Mouse (Mus musculus): ENCODE results near the gene Npas2.
A peak's percentile ranks its signal among the peaks of the same experiment; 100 is the strongest.

The Npas2 gene

DNA sequence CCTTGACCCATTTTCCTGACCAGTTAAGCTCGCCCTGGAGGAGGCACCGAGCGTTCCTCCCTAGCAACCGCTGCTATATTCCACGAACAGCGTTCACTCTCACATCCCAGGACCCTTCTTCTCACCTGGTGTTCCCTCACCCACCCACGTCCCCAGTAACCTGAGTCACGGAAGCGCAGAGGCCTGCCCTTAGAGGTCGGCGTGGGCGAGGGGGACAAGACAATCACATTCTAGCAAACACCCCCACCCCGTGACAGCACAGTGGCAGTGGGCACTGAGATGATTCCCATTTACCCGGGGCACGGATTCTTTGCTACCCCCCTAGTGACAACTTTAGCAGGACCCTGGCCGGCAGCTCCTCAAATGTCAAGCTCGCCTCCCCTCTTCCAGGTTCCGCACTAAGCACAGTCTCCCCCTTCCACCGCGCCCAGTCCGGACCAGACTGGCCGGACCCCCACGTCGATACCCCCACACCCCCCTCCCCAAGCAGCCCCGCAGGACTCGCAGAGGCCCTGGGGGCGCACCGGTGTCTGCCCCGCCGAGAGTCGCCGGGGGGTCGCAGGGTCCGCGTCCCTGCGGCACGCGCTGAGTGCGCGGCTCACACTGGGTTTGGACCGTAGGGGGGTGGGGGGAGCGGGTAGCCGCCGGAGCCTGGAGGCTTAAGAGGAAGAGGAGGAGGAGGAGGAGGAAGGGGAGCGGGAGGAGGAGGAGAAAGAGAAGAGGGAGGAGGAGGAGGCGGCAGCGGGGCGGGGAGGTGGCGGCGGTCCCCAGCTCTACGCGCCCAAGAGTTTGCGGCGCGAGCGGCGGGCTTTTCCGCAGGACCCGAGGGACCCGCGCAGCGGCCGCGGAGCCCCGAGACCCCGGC lies at the start of gene Npas2:
TSS of gene Npas2 (plus strand) at position 735 of the 865 bp plus-strand sequence.
- DNase-seq, result peak; percentile 53

DNA sequence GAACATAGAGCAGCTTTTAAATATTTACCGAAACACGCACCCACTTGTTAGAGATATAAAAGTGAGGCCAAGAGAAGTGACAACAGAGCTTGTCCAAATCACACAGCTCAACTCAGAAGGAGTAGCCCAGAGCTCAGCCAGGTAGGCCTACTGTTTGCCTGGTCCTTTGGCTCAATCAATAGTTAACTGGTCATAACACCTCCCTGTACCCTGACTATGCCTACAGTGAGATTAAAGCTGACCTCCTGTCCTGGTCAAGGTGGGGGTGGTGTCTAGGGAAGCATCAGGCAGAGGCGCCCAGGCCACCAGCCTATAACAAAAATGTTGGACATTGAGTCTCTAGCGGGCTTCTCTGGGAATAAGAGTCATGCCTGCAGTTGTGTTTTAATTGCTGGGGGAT lies 36.8 kb upstream of the Npas2 start:
- DNase-seq, result no peak

DNA sequence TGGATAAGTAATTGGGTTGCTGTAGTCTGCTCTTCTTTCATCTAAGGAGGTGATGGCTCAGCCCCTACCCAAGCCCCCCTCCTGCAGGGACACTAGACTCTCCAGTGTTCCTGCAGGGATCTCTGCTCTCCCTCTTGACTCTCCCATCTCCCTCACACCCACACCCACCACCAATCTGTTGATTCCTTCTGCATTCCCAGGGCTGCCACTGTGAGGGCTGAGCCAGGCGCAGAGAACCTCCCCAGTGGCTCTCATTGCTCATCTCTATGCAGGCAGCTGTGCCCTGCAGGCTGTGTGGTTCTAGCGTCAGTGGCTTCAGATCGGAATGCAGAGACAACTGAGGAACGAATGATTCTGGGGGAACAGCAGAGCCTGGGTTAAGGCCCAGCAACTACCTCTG lies 33.4 kb upstream of the Npas2 start:
- DNase-seq, result no peak

DNA sequence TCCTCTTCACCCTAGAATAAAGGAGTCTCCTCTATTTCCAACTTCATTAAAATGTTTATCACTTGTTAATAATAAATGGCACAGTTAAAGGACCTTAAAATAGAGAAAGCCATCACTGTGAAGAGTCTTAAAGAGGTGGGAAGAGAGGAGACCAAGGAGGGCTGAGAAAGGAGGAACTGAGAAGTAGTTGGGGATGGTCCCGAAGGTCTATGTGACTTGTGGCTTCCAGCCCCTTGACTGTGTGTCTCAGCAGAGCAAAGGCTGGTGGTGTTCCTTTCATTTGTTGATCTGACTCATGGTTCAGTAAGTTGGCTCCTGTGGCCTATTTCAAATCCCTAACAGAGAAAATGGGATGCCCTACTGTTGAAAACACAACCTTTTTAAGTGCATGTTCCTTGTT lies 30.5 kb upstream of the Npas2 start:
- no peak for DNase-seq

DNA sequence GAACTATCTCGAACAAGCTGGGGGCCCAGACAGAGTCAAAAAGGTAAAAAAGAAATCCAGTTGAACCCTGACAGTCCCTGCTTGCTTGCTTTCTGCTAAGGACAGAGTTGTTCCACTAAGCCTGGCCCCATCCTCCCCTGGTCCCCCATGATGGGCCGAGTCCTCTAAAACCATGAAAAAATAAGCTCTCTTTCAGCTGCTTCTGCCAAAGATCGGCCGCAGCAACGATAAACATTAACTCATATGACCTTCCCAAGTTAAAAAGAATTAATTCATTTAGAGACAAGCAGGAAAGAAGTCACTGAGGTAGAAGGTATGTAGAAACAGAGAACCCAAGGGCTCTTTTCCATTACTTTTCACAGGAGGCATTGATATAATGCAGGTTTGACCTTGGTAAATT lies 16.8 kb upstream of the Npas2 start:
- DNase-seq, result no peak

DNA sequence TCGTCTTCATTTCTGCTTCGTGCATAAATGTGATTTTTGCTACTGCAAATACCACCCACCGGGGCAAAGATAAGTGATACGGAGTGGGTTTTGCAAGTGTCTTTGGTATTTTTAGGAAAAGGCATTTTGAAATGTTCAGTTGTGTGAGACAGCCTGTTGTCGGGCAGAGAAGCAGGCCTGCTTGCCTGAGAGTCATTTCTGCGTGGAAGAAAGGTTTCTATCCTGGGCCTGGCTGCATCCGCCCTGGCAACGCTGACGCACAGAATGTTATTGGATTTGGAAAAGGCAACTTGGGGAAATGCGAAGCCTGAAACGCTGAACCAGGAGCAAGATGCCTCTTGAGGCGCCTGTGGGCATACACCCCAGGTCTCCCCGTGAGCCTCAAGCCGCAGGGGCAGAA lies 16.3 kb upstream of the Npas2 start:
- DNase-seq, result no peak

DNA sequence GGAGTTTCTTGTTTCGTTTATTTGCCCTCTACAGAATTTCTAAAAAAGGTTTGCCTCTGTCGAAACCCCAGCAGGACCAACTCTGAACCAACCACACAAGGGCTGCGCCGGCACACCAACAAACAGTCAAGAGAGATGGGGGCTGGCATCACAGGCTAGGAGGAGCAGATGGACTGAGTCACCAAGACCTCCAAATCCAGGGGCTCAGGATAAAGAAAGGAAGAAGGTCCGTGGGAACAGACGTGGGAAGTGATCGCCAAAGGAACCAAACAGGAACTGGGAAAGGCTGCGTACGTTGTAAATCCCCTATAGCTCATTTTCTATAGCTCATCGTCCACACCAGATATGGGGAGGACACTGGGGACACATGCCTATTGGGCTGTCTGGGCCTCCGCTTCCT lies 13.7 kb upstream of the Npas2 start:
- DNase-seq, result no peak

DNA sequence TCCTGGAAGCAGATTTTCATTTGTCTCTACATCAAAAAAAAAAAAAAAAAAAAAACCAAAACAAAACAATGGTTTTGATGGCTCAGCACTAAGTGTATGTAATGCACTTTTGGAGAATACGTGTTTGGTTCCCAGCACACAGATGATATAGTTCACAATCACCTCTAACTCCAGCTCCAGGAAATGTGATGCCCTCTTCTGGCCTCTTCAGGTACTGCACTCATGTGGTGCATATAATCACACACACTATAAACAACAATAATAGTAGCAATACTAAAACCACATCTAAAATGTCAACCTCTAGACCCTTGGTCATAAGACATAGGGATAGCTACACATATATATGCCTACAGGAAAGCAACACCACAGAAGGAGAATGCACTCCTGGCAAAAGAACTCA lies 13.0 kb upstream of the Npas2 start:
- DNase-seq, result no peak

DNA sequence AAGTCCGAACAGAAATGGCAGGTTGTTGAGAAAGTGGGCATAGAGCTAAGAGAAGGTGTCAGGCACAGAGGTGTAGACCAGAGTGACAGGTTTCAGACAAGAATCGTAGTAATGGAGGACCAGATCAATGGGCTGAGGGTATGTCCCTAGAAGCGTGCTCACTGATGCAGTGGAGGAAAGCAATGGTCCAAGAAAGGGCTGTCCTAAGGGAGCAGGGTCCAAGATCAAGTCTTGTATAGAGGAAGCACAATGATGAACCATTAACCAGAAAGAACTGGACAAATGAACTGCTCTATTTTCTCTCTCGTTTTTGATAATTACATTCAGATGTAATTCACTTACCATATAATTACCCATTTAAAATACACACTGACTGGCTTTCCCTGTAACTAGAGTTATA lies 11.6 kb upstream of the Npas2 start:
- DNase-seq, result no peak

DNA sequence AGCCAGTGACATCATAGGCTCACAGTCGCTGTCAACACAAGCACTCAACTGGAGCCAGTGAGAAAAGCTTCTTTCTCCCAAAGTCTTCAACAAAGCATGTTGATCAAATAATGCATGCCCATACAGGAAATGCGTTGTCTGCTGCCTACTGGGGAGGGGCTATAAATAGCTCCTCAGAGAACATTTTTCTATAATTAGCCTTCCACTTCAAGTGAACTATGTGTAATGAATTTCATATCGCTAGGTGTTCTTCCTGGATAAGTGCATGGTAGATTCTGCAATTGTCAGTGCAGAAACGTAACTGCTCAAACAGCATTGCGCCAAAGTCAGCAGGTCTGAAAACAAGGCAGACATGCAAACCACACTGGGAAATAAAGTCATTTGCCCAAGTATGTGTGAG lies 7.7 kb upstream of the Npas2 start:
- DNase-seq, result no peak

DNA sequence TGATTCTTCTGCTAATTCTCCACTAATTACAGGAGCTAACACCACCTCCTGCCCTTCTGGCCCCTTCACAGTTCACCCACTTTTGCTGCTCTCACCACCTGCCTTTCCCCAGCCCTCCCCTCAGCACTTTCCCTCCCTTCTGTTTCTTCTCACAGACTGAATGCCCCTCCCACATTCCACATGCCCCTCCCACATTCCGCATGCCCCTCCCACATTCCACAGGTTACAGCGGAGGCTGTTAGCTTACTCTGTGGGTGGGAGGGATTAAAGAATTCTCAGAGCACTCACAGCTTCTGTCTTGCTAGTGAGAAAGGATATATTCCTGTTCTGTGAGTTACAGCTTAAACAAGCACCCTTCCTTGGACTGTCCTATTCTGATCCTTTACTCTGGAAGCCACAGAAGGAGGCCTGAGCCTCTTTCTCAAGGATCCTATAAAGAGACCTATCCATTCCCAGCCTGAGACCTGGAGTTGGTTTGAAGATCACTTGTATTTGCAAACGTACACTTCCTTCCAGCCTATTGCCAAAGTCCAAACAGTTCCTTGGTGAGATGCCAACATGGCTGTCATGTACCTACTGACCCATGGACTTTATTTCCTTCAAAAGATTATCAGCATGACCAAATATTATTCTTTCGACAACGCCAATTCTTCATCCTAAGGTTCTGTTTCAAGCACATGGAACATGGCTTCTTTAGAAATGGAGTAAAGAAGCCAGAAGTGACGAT lies 6.7 kb upstream of the Npas2 start:
- no peak for DNase-seq

DNA sequence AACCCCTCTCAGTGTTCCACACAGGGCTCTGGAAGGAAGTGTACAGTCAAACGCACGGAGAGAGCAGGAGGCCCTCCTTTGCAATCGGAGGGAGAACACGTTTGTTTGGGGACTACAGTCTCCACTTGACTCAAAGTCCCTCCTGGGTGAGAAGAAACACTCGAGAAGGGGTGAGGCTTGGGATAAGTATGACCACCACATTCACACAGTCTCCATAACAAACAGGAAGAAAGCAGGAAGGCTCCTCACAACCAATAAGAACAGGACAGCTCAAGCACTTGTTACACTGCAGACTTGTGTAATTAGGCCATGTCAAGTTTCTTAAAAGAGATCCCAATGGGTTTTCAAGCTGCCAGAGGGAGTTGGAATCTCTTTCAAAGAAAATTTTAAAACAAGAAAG lies 2.4 kb upstream of the Npas2 start:
- no peak for DNase-seq

DNA sequence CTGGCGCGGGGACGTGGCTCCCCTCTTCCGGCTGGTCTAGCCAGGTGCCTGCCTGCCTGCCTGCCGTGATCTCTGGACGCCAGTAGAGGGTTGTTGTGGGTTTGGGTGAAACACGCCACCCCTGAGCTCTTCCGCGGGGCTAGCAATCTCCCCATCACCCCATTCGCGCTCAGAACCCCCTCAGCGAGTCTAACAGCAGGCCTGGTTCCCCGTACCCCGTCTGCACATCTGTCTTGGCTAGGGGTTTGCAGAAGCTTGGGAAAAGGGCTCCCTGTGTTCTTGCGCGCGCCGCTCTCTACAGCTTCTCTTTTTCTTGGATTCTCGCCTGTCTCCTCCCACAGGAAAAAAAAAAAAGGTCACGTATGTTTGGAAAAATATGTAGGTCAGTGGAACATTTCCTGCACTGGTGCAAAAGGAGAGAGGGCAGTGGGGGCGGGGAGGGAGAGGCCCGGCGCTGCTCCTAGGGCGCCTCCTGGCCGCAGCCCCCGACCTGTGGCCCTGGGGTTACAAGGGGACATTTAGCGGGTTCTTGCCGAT lies 1.0 kb upstream of the Npas2 start:
- peak; percentile 81 for DNase-seq

DNA sequence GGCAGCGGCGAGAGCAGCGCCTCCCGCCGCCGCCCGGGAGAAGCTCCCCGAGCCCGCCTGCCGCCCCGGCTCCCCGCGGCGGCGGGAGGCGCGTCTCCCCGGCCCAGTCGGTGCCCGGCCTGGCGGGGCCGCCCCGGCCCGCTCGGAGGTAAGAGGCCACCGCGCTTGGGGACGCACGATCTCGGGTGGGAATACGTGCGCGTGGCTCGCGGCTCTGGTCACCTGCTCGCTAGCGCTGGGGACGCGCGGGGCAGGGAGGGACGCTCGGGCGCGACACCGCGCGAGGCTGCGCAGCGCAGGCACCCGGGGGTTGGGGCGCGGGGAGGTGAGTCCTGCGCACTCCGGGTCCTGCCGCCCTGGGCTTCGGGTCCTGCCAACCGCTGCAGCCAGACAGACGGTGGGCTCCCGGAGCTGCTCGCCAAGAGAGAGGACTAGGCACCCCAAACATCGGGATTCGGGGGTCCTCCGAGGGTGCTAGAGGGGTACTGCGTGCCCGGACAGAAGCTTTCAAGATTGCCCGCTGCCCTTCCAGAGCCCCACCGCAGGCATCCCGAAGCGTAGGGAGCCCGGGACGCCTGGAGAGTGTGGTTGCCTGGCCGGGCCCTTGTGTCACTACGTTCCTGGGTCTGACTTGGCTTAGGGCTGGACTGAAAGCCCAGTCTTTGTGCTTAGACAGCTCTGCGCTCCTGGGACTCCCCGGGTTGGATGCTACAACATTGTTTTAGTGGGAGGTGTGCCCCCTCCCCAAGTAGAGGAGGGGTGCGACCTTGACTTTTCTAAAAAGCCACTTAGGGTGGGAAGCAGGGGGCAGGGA lies 538 bp downstream of the Npas2 start:
- peak; percentile 56 for DNase-seq

DNA sequence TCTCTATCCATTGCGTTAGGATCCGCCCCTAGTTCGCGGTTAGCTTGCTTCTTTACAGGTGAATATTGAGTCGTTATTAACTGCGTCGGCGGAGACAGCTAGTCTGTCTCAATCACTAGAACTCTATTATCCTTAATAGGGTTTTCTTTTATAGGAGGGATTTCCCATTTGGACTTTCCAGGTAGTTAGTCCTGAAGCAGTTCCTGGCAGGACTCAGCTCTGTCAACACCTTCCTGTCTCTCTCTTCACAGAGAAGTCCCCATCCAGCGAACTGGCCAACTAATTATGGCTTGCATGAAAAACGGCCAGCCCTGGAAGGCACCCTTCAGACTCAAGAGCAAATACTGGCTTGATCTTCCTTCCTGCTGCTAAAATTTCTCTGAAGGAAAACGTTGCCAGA lies 1.4 kb downstream of the Npas2 start:
- DNase-seq, result no peak

DNA sequence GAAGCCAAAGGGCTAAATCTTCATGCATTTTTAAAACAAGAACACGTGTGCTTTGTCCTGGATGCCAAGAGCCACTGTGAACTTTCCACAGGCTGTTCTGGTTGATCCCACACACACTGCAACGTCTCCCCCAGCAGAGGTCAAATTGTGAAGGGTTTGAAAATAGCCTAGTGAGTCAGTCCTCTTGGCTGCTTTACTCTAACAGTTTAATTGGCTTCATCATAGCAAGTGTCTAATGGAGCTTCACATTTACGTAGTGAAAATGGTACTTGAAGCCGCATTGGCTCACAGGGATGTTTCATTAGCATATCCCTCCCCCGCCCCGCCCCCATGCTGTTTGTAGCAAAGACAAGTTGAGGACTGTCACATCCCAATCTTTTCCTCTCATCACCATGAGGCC lies 2.6 kb downstream of the Npas2 start:
- DNase-seq, result no peak

DNA sequence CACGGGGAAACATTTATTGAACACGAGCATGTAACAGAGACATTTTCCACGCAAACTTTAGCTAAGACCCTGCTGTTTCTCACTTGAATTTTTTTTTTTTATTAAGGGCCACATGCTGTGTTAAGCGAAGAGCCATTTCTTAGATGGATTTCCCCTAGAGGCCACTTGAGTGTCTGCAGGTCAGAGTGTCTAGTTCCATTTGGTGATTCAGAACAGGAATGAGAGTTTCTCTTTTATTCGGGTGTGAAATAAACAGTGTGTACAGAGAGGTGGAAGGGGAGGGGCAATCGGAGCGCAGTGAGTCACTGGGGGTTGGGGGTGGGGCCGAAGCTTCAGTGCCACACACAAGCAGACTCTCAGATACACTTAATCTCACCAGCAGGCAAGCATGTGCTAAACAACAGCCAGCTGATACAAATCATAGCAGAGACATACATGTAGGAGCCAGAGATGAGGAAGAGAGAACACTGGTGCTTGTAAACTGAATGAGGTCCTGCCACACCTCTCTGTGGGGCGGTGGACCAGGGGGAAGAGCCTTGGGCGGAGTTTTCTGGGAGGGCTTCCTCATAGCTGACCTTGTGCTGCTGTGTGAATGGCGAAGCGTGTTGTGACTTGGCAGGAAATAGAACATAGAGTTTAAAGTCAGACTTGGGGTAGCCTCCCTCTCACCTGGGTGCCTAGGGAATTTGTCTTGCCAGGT lies 3.3 kb downstream of the Npas2 start:
- DNase-seq, result no peak

DNA sequence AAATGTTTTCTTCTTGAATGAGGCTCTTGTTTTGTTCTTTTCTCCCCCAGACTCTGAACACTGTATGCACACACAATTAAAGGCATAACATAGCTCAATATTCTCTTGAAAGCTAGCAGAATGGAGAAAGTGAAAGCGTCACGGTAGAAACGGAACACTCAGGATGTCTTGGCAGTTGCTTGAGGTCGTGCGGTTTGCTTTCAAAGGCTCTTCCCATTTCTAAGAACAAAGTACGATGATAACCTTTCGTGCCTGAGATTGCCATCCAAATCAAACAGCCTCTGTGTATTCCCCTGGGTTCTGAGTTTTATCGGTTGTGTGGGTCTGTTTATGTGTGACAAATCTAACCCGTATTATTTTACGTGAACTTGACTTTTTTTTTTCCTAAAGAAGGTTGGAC lies 11.5 kb downstream of the Npas2 start:
- DNase-seq, result peak; percentile 49

DNA sequence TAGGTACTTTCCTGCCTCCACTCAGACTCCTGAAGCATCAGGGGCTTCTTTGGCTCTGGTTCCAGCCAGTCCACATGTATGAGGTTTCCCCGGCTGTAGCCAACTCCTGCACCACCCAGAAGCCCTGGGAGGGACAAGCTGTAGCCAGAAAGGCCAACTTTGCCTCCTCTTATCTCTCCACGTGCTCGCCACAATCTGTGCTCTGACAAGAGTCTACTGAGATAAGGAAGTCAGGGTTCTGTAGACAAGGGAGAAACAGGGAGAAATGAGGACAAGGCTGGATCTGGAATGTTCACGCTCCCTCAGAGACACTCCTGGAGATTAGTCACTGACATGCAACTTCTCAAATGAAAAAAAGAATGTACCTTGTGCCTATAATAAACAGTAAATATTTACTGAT lies 12.2 kb downstream of the Npas2 start:
- DNase-seq, result no peak

DNA sequence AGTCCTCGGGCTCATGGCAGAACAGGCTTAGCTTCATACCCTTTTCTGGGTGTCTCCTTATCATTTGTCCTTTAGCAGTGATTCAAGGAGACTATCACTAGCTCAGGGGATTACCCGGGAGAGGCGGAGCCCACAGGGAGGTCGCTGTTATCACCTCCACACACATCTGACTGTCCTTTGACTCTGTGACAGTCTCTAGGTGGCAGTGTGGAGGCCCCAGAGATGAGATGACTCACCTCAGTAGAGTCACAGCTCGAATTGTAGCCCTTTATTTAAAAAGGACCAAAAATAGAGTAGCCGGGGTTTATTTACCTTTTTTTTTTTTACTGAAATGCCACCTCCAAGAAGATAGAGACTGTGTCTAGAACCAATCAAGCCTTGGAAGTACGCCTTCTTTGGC lies 13.4 kb downstream of the Npas2 start:
- peak; percentile 62 for DNase-seq

DNA sequence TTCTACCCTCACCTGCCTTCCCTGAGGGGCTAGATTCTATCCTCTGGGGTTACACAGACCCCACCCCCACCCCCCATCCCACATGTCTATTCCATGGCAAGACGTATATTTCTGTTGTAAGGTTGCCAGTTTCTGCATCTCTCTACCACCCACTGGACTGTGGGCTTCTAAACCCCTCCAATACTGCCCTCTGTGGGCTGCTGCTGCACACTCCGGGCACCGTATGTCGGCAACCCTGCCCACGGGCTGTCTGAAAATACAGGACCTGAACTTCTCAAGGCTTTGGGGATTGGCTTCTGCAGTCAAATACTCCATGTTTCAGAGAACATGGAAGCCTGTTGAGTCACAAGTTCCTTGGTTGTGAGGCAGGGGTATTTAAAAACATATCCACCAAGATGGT lies 17.4 kb downstream of the Npas2 start:
- peak; percentile 56 for DNase-seq

DNA sequence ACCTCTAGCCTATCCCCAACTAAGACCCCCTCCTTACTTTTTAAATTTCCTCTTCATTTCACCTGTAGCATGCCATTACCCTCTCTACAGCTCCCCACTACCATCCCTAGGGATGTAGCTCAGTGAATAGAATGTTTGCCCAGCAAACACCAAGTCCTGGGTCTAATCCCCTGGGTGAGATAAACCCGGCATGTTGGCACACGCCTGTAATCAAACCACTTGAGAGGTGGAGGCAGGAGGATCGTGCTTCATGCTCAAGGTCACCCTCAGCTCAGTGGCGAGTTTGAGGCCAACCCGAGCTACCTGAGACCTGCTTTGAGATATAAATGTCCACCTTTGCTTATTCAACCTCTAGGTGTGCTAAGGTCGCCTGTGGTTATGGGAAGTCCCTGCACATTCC lies 19.5 kb downstream of the Npas2 start:
- DNase-seq, result no peak

DNA sequence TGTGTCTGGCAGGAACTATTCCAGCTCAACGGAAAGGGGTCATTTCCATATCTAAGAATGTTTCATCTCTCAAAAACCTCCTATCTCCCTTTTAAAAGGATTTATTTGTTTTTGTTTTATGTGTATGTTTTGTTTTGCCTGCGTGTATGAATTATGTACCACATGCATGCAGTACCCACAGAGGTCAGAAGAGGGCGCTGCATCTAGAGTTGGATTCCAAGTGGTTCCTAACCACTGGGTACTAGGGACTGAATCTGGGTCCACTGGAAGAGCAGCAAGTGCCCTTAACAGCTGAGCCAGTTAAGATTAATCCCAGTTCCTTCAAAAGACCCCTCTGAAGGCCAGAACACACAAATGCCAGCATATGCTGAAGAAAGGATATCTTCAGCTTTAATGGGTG lies 24.1 kb downstream of the Npas2 start:
- no peak for DNase-seq
